ENCODE assay signal across 8 mouse cellular contexts in the genomic region with DNA sequence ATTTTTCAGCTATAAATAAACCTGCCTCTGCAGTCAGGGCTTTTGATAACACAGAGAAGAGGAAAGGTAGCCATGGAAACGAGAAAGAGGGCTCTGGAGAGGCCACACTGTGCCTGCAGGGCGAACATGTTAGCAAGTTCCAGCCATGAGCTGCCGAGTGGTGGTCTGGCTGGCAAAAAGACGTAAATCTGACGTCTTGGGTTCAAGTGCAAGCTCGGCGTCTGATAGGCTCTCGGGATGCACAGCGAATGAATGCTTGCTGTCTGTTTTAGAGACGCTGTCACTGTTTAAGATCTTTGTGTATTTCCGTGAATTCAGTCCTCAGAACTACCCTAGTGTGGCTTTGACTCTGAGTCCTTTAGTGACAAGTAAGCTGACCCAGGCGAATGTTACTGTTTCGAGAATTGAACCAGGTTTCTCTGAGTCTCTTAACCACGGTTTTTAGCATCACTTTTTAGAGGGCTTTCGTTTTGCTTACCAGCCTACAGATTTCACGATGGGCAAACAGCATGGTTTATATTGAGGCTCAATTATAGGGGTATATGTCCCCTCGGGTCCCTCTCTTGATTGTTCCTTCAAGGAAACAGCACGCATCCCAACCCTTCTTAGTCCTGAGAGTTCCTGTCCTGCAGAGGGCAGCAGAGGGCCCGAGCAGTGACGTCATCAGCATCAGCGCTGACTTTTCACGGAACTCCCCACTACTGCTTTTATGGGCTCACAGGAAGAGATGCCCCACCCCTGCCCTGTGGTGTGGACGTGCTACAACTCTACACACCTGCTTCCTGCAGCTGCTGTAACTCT. TPM values are rescaled to one million over a fixed set of nuclear protein-coding genes. Genes with fewer than 3 reads are reported as not detected.
DNase-seq lines count a peak whose midpoint lies in the region; ATAC-seq lines count a peak whose summit lies in the region.

No protein-coding gene starts in this region.

- WGBS in hindbrain, embryonic 15.5 days: 36% methylated on average over 23 of the region's 23 CpGs

- H3K4me2 ChIP-seq in hindbrain, embryonic 15.5 days: peak overlapping the region; percentile 55

- peak overlapping the region; percentile 61 for H3K27ac ChIP-seq in hindbrain, embryonic 15.5 days (replicated peaks)

- no peaks in the 10 kb centered on the region for H3K27me3 ChIP-seq in hindbrain, embryonic 15.5 days

- peak; percentile 44 for DNase-seq in NIH3T3 (ENCODE audit: low read depth)
- DNase-seq in cerebellum, postnatal 36 days: peak; percentile 45 to 53
- DNase-seq in frontal cortex, postnatal 36 days (ENCODE audit: low spot score in 2 of 2): peak; percentile 73 to 76
- peak; percentile 65 to 67 for DNase-seq in layer of hippocampus, postnatal 36 days
- DNase-seq in lung, postnatal 25 days (ENCODE audit: low spot score): peak; percentile 89
- peak; percentile 39 for DNase-seq in retina, adult 2 months (ENCODE audit: low read depth, low spot score)
- peak; percentile 94 for DNase-seq in thymus, postnatal 25 days

- H3K4me1 ChIP-seq in hindbrain, embryonic 15.5 days (replicated peaks): peaks cover 20% of the 10 kb centered on the region

- no peaks in the 10 kb centered on the region for H3K36me3 ChIP-seq in hindbrain, embryonic 15.5 days

- H3K9me3 ChIP-seq in hindbrain, embryonic 15.5 days: no peaks in the 10 kb centered on the region

- H3K9ac ChIP-seq in hindbrain, embryonic 15.5 days: no peak overlapping the region

- peak overlapping the region; percentile 33 for H3K4me3 ChIP-seq in hindbrain, embryonic 15.5 days

- ATAC-seq in hindbrain, embryonic 15.5 days (ENCODE audit: low FRiP score, low read depth): peak; percentile 36

RNA-seq across cellular contexts. Expression of gene Chrna9, which starts 20.8 kb away (rescaled TPM):
- not detected in 2 replicates for polyA plus RNA-seq in hindbrain, embryonic 15.5 days (2015; fragmentation: Nextera tagmentation; extraction: Ambion mirVana)
- not detected for total RNA-seq in layer of hippocampus, postnatal 36 days (2021)

RNA-seq across cellular contexts. Expression of gene 9130230L23Rik, which starts 48.5 kb away (rescaled TPM):
- polyA plus RNA-seq in hindbrain, embryonic 15.5 days (2015; fragmentation: Nextera tagmentation; extraction: Ambion mirVana): 0.35 TPM in 1 of 2 replicates, not detected in the other
- not detected for total RNA-seq in layer of hippocampus, postnatal 36 days (2021)

Comparison
In these comparisons a context has a peak if more than half of its experiments do, and no peak if none do; other contexts are left out.
1. Peak in every context shown above with its lines: DNase-seq, ATAC-seq, H3K4me3 ChIP-seq and H3K27ac ChIP-seq.
2. DNase-seq: peak in every context shown above with its lines; median percentile 94 in thymus, postnatal 25 days; 89 in lung, postnatal 25 days; 74 in frontal cortex, postnatal 36 days; 66 in layer of hippocampus, postnatal 36 days; 49 in cerebellum, postnatal 36 days; 44 in NIH3T3; 39 in retina, adult 2 months.